Mouse (Mus musculus) liver, embryonic 14.5 days (tissue): ENCODE data around the gene Ewsr1.

Experiments
- CTCF ChIP-seq: IDR thresholded peaks from 2 replicates; pipeline ENCODE4 v1.5.1; 2016; ENCODE audit warnings: antibody characterized with exemption, low read depth, control low read depth
- EP300 ChIP-seq: IDR thresholded peaks from 2 replicates; pipeline ENCODE4 v1.6.1; 2016; ENCODE audit warnings: antibody characterized with exemption, low read depth

DNA sequence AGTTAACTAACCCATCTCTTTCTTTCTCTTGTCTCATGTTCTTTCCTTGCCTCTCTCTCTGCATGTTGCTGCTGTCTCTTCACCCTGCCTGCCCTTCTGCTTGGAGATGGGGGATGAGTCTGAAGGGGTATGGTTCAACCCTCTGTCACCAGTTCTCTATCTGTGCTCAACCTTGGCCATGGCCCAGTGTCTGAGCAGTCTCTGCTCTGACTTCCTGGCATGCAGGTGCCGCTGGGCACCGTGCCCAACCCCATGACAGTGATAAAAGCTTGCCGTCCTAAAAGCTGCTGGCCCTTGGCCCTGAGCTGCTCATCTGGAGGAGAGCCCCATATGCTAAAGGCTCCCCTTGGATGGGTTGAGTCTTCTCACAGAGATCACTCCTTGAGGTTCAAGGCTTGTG, 65.9 kb downstream of the Ewsr1 start:
- no peak for TF ChIP-seq CTCF
- no peak for TF ChIP-seq EP300
